Mouse (Mus musculus) hindlimb bud, embryonic 11.5 days (tissue): ENCODE measurements around the gene Vac14.

Experiments used
- DNase-seq: peaks from one replicate; pipeline ENCODE4 v3.0.0-alpha.2; 2012; ENCODE audit warnings: low read depth, low spot score; ENCODE audit errors: extremely low spot score

The Vac14 gene

GRCm38 (mm10) chr8:110714827-110715519 is 96.6 kb downstream of the Vac14 start:
- no peak for DNase-seq

- no peak for DNase-seq
These were observed 97.7 kb downstream of the Vac14 start for GRCm38 (mm10) chr8:110716075-110716474.

GRCm38 (mm10) chr8:110717131-110717530 is 98.7 kb downstream of the Vac14 start:
- DNase-seq: no peak

GRCm38 (mm10) chr8:110718209-110718968 is 100.0 kb downstream of the Vac14 start:
- no peak for DNase-seq

- DNase-seq: no peak
These were observed 100.7 kb downstream of the Vac14 start for GRCm38 (mm10) chr8:110718969-110719670.

- no peak for DNase-seq
These were observed 101.7 kb downstream of the Vac14 start for GRCm38 (mm10) chr8:110719898-110720653.

- DNase-seq: peak; percentile 49
These were observed 102.6 kb downstream of the Vac14 start, which contains the start of gene Mtss1l for GRCm38 (mm10) chr8:110720685-110721598. Gene Mtss1l (plus strand): TSS chr8:110721476.

GRCm38 (mm10) chr8:110721606-110722413 is 103.4 kb downstream of the Vac14 start:
- no peak for DNase-seq

GRCm38 (mm10) chr8:110722414-110723011 is 104.1 kb downstream of the Vac14 start:
- DNase-seq: no peak

- no peak for DNase-seq
These were observed 106.1 kb downstream of the Vac14 start for GRCm38 (mm10) chr8:110724493-110724892.

- DNase-seq: no peak
These were observed 106.9 kb downstream of the Vac14 start for GRCm38 (mm10) chr8:110725084-110725838.

GRCm38 (mm10) chr8:110726893-110727292 is 108.5 kb downstream of the Vac14 start:
- no peak for DNase-seq

- no peak for DNase-seq
These were observed 113.0 kb downstream of the Vac14 start for GRCm38 (mm10) chr8:110731346-110731859.

GRCm38 (mm10) chr8:110733036-110733435 is 114.7 kb downstream of the Vac14 start:
- DNase-seq: no peak

- DNase-seq: no peak
These were observed 120.3 kb downstream of the Vac14 start for GRCm38 (mm10) chr8:110738591-110739195.

- no peak for DNase-seq
These were observed 122.3 kb downstream of the Vac14 start for GRCm38 (mm10) chr8:110740629-110741175.
